Mouse (Mus musculus) lung, adult 2 months (tissue): ENCODE data around the gene 0610009B22Rik. TPM values are rescaled to one million over a fixed set of nuclear protein-coding genes. Genes with fewer than 3 reads are reported as not detected.

ENCODE experiments used
- DNase-seq: peaks from one replicate; pipeline ENCODE4 v3.0.0; 2022
- H3K4me1 ChIP-seq: fragments of 200-500 bp; 2 replicates; pipeline ENCODE4 v1.6.1; 2011; ENCODE audit warnings: low read length; ENCODE audit not compliant: control insufficient read depth, insufficient read depth
- H3K4me3 ChIP-seq: fragments of 200-500 bp; replicated peaks from 2 replicates; pipeline ENCODE3; 2011; ENCODE audit warnings: low read depth, mild to moderate bottlenecking, control low read depth, low read length; ENCODE audit errors: extremely low read depth
- CTCF ChIP-seq: fragments of 200-500 bp; IDR thresholded peaks from 2 replicates; pipeline ENCODE4 v1.5.1; 2011; ENCODE audit warnings: mild to moderate bottlenecking, low read length, control low read depth; ENCODE audit not compliant: insufficient read depth
- POLR2A ChIP-seq: fragments of 200-500 bp; IDR thresholded peaks from 2 replicates; pipeline ENCODE4 v1.6.1; 2011; ENCODE audit warnings: low read depth, mild to moderate bottlenecking, control low read depth, low read length, borderline replicate concordance; ENCODE audit errors: extremely low read depth
- WGBS: fragments of 180-500 bp; shearing (Covaris S2); methylation state at CpG from one replicate; pipeline ENCODE4 v1.1.7; 2018; 5-methylcytosine and 5-hydroxymethylcytosine counted together
- polyA plus RNA-seq: library from polyadenylated mRNA; depleted of rRNA; stranded (reverse); fragments of >200 nt; gene quantifications from 2 replicates; pipeline ENCODE4 v1.2.3, GENCODE M21; 2012

0610009B22Rik gene
- polyA plus RNA-seq, 1 experiment: 8.3 TPM

DNA sequence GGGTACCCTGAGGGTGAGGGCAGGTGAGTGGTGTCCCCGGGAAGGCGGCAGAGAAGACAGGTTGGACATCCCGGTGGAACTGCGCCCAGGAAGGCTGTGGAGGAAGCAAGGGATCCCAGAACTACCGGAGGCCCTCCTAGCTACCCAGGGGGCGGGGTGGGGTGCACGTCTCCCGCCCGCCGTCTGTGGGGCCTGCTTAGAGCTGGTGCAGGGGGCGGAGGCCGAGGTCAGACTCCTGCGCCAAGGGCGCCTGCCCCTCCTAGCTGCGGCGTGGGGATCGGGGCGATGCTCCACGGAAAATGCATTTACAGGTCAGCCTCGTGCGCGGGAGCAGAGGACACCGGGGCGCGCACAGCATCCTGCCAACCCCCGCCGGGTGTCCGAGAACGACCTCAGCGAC lies 38.4 kb downstream of the 0610009B22Rik start:
- 1% methylated on average over 30 of the region's 30 CpGs for WGBS
- DNase-seq: no peak
- TF ChIP-seq POLR2A: 0 out of 2 replicates have a peak, but pooled peaks have one; percentile 10
- TF ChIP-seq CTCF: no peak

GRCm38 (mm10) chr11:51649889-51650199 lies 38.8 kb downstream of the 0610009B22Rik start:
- 7% methylated on average over 7 of the region's 7 CpGs for WGBS
- DNase-seq: no peak
- Histone ChIP-seq H3K4me1 (peaks cover 11% of the 10 kb centered on the region; the same call in 1 of the 2 replicates), H3K4me3 (peak overlapping the region; percentile 72)
- TF ChIP-seq CTCF: no peak
- no peak for TF ChIP-seq POLR2A

More for the DNA sequence above, 38.4 kb downstream of the 0610009B22Rik start:
- Histone ChIP-seq H3K4me1 (peaks cover 10% of the 10 kb centered on the region; the same call in 1 of the 2 replicates), H3K4me3 (peak overlapping the region; percentile 72)

DNA sequence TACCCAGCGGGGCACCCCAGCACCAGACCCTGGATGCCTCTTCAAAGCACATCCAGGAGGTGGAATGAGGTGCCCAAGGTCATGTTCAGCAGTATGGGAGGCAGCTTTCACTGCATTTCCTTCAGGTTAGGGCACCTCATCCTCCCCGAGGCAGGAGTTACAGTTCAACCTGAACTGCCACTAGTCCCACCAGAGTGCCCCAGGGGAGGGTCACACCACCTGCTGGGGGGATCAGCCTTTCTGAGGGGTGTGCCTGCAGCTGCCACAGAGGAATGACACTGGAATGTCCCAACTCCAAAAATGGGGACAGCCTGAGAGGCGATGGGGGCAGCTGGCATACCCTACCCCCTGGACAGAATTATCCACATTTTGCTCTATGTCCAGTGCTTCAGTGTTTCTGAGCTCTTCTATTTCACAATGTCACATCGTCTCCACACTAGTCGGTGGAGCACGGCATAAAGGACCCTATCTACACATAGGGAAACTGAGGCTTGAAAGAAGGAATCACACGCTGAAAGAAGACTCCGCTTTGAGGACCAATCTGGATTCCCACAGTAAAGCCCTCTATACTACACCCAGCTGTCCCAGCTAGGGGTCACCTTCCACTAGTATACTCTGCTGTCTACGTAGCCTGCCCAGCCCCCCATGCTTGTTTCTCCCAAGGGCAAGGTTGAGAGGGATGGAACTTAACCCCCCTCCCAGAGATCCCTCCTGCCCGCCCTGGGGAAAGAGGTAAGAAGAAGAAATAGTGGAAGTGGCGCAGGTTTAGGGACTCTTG lies 39.4 kb downstream of the 0610009B22Rik start:
- 45% methylated on average over 11 of the region's 11 CpGs for WGBS
- Histone ChIP-seq H3K4me1 (peaks cover 8% of the 10 kb centered on the region; the same call in 1 of the 2 replicates), H3K4me3 (peak overlapping the region; percentile 72)
- DNase-seq: no peak
- TF ChIP-seq POLR2A (no peak), CTCF (no peak)

DNA sequence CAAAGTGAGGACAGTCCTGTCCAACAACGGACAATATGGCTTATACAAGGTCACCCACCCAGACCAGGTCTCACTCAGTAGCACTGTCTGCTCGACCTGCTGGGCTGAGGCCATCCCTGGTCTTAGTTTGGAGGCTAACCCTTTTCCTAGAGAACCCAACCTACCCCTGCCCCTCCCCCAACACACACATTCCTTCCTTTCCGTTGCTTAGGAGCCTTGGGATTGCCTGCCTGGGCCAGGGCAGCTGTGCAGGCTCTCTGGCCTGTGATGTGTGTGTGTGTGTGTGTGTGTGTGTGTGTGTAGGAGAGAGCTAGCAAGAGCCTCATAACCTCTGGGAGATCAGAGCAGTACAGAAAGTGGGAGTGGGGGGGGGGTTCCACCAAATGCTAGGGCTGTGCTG lies 40.1 kb downstream of the 0610009B22Rik start:
- WGBS: 36% methylated on average over 3 of the region's 3 CpGs
- Histone ChIP-seq H3K4me3 (peak overlapping the region; percentile 72), H3K4me1 (peaks cover 10% of the 10 kb centered on the region; the same call in 1 of the 2 replicates)
- TF ChIP-seq CTCF: no peak
- TF ChIP-seq POLR2A: no peak
- DNase-seq: no peak

DNA sequence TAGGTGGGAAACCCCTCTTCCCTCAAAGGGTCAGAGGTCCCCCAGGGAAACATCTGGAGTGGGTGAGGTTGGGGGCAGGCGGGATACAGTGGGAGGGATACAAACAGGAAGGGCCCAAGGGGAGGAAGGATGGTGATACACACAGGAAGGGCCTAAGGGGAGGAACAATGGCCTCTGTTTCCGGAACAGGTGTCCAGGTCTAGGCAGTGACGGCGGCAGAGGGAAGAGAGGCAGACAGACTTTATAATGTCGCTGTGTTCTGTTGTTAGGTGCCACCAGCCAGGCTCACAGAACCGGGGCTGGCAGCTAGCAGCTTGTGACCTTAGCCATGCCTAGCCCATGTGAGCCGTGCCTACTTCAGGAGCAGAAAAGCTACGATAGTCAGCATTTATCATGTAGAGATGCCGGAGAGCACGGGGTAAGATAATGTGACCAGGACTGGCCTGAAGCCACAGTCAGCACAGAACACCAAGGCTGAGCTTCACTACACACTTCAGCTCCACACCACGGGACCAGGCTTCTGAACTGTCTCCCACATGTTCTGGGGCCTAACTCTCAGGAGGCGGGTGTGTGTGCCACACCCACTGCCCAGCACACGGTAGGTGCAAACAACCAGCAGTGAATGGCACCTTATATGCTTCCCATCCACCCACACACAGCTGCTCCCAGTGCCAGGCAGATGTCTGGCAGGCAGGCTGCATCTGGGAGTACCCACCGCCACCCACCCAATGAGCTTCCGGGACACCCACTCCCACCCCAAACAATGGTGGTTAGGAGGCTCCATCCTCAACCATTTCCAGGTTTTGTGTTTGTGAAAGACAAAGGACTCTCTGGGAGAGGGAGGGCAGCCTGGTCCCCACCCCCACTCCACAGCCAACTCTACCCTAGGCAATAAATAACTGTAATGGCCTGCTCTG lies 41.7 kb downstream of the 0610009B22Rik start:
- Histone ChIP-seq H3K4me3 (peak overlapping the region; percentile 11), H3K4me1 (peaks cover 20% of the 10 kb centered on the region)
- 47% methylated on average over 15 of the region's 15 CpGs for WGBS
- no peak for TF ChIP-seq CTCF
- TF ChIP-seq POLR2A: peak; percentile 59; the same call in 1 of the 2 replicates
- DNase-seq: no peak

GRCm38 (mm10) chr11:51646245-51646644 lies 42.4 kb downstream of the 0610009B22Rik start:
- peak overlapping the region; percentile 3 for H3K4me3 ChIP-seq
- no peak for TF ChIP-seq POLR2A
- TF ChIP-seq CTCF: no peak
- 60% methylated on average over 7 of the region's 7 CpGs for WGBS
- DNase-seq: no peak
- peaks cover 20% of the 10 kb centered on the region for H3K4me1 ChIP-seq

DNA sequence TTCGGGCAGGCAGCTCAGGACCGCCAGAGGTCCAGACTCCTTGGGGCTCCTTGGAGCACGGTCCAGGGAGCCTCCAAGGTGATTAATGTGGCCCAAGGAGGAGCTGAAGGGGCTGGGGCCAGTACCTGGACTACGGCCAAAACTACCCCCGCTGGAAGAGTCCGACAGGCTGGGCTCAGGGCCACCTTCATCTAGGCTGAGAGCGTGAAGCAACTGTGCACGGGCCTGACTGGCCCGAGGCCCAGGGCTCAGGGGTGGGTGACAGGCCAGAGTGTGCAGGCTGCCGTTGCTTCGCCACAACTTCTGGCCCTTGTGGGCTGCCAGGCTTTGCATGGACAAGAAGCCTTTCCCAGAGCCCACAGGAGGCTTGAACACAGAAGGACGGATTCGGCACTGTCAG lies 43.4 kb downstream of the 0610009B22Rik start:
- WGBS: 41% methylated on average over 13 of the region's 13 CpGs
- TF ChIP-seq POLR2A (no peak), CTCF (no peak)
- DNase-seq: no peak
- H3K4me3 ChIP-seq: no peak overlapping the region
- H3K4me1 ChIP-seq: peaks cover 24% of the 10 kb centered on the region

- TF ChIP-seq CTCF (no peak), POLR2A (no peak)
- peaks cover 24% of the 10 kb centered on the region for H3K4me1 ChIP-seq
- no peak for DNase-seq
- 67% methylated on average over 16 of the region's 16 CpGs for WGBS
- no peak overlapping the region for H3K4me3 ChIP-seq
Measured at GRCm38 (mm10) chr11:51644217-51644616, 44.5 kb downstream of the 0610009B22Rik start.

DNA sequence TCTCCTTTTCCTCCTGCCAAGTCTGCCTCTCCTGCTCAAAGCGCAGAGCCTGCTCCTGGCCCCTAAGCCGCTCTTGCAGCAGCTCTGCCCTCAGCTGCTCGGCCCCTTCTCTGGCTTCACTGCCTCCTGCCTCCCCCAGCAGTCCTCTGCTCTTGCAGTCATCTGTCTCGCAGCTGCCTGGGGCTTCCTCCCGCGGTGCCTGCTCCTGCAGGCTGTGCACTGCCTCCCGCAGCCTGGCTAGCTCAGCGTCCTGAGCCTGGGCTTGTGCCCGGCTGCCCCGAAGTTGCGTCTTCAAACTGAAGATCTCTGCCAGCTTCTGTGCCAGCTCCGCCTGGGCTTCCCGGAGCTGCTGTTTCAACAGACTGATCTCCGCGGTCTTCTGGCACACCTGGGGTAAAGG lies 44.9 kb downstream of the 0610009B22Rik start:
- TF ChIP-seq POLR2A: no peak
- no peak for TF ChIP-seq CTCF
- WGBS: 42% methylated on average over 15 of the region's 15 CpGs
- DNase-seq: no peak
- no peak overlapping the region for H3K4me3 ChIP-seq
- peaks cover 24% of the 10 kb centered on the region for H3K4me1 ChIP-seq
